Mouse (Mus musculus): Measurements from ENCODE around the gene Ufsp1.

Gene Ufsp1

GRCm38 (mm10) chr5:137295712-137296111 is 1.3 kb downstream of the Ufsp1 start:
- no peak for DNase-seq

- DNase-seq, result no peak
Observed at GRCm38 (mm10) chr5:137297126-137297525, 2.7 kb downstream of the Ufsp1 start.

GRCm38 (mm10) chr5:137299240-137299639 is 4.8 kb downstream of the Ufsp1 start:
- no peak for DNase-seq

GRCm38 (mm10) chr5:137301253-137301652 is 6.8 kb downstream of the Ufsp1 start:
- DNase-seq, result no peak

- no peak for DNase-seq
Observed at GRCm38 (mm10) chr5:137303609-137304008, 9.2 kb downstream of the Ufsp1 start.

- no peak for DNase-seq
Observed at GRCm38 (mm10) chr5:137304165-137304564, 9.7 kb downstream of the Ufsp1 start.

- DNase-seq, result no peak
Observed at GRCm38 (mm10) chr5:137304816-137305215, 10.4 kb downstream of the Ufsp1 start.

GRCm38 (mm10) chr5:137305822-137306221 is 11.4 kb downstream of the Ufsp1 start:
- DNase-seq, result no peak

GRCm38 (mm10) chr5:137306439-137307005 is 12.1 kb downstream of the Ufsp1 start:
- DNase-seq, result no peak

- peak; percentile 93 to 94 for DNase-seq
Observed at GRCm38 (mm10) chr5:137307071-137307912, 12.9 kb downstream of the Ufsp1 start, which contains the start of gene Srrt. Gene Srrt, minus strand, starts transcription at chr5:137307674.

- DNase-seq, result no peak
Observed at GRCm38 (mm10) chr5:137308356-137308755, 13.9 kb downstream of the Ufsp1 start.

- peak; percentile 37 to 51 for DNase-seq
Observed at GRCm38 (mm10) chr5:137313466-137314192, 19.2 kb downstream of the Ufsp1 start.

GRCm38 (mm10) chr5:137314193-137315083 is 20.0 kb downstream of the Ufsp1 start, which contains the start of gene Trip6:
Gene Trip6, minus strand, starts transcription at chr5:137314404.
- DNase-seq, result peak; percentile 86 to 88

- peak; percentile 41 to 53 for DNase-seq
Observed at GRCm38 (mm10) chr5:137315084-137315903, 20.9 kb downstream of the Ufsp1 start.

- DNase-seq, result no peak
Observed at GRCm38 (mm10) chr5:137317361-137317760, 22.9 kb downstream of the Ufsp1 start.

- no peak for DNase-seq
Observed at GRCm38 (mm10) chr5:137318570-137318969, 24.1 kb downstream of the Ufsp1 start.

- DNase-seq, result no peak
Observed at GRCm38 (mm10) chr5:137320996-137321395, 26.6 kb downstream of the Ufsp1 start.

GRCm38 (mm10) chr5:137330910-137331309 is 36.5 kb downstream of the Ufsp1 start:
- DNase-seq, result no peak

- no peak for DNase-seq
Observed at GRCm38 (mm10) chr5:137332857-137333511, 38.6 kb downstream of the Ufsp1 start.

GRCm38 (mm10) chr5:137333512-137334174 is 39.2 kb downstream of the Ufsp1 start, which contains the start of gene Slc12a9:
Gene Slc12a9, minus strand, starts transcription at chr5:137333597.
- DNase-seq, result peak; percentile 95 to 96

All from lung, adult 18-20 months (tissue).